Mouse (Mus musculus) embryonic facial prominence, embryonic 13.5 days (tissue): ENCODE data around the gene Irf2. TPM values are rescaled to one million over a fixed set of nuclear protein-coding genes. Genes with fewer than 3 reads are reported as not detected.
A peak's percentile ranks its signal among the peaks of the same experiment; 100 is the strongest.

Source experiments
- ATAC-seq: fragments of 200-750 bp; cut with Nextera tagmentation; 2 replicates; pipeline ENCODE4 v1.8.0; 2017; ENCODE audit warnings: low read depth; ENCODE audit not compliant: insufficient number of reproducible peaks, insufficient read depth, low FRiP score, low TSS enrichment
- H3K27ac ChIP-seq: fragments of 300-500 bp; sonication (generic); 2 replicates; pipeline ENCODE4 v1.5.1; 2015; ENCODE audit warnings: moderate library complexity, mild to moderate bottlenecking, inconsistent platforms
- H3K27me3 ChIP-seq: fragments of 300-500 bp; sonication (generic); 2 replicates; pipeline ENCODE4 v1.6.1; 2015; ENCODE audit warnings: mild to moderate bottlenecking, inconsistent platforms
- H3K36me3 ChIP-seq: fragments of 300-500 bp; sonication (generic); 2 replicates; pipeline ENCODE4 v1.6.1; 2015; ENCODE audit warnings: mild to moderate bottlenecking, inconsistent platforms
- H3K4me1 ChIP-seq: fragments of 300-500 bp; sonication (generic); 2 replicates; pipeline ENCODE4 v1.6.1; 2015; ENCODE audit warnings: inconsistent platforms
- H3K4me2 ChIP-seq: fragments of 300-500 bp; sonication (generic); 2 replicates; pipeline ENCODE4 v1.6.1; 2015; ENCODE audit warnings: moderate library complexity, mild to moderate bottlenecking, inconsistent platforms
- H3K4me3 ChIP-seq: fragments of 300-500 bp; sonication (generic); 2 replicates; pipeline ENCODE4 v1.5.1; 2015; ENCODE audit warnings: mild to moderate bottlenecking, inconsistent platforms
- H3K9ac ChIP-seq: fragments of 300-500 bp; sonication (generic); 2 replicates; pipeline ENCODE4 v1.6.1; 2015; ENCODE audit warnings: mild to moderate bottlenecking, inconsistent platforms
- H3K9me3 ChIP-seq: fragments of 300-500 bp; sonication (generic); 2 replicates; pipeline ENCODE4 v1.6.1; 2016; ENCODE audit warnings: inconsistent platforms
- WGBS: fragments of 180-500 bp; shearing (Covaris S2); methylation state at CpG from one replicate; pipeline ENCODE4 v1.1.7; 2015; ENCODE audit warnings: mixed read lengths; 5-methylcytosine and 5-hydroxymethylcytosine counted together
- polyA plus RNA-seq: library from polyadenylated mRNA; unstranded; fragments of >200 nt; fragmentation: Nextera tagmentation; extraction: Ambion mirVana; gene quantifications from 2 replicates; pipeline ENCODE4 v1.2.1, GENCODE M21; 2015

Irf2 gene
- polyA plus RNA-seq, 1 experiment from 2014 or later, result 30.0 TPM

DNA sequence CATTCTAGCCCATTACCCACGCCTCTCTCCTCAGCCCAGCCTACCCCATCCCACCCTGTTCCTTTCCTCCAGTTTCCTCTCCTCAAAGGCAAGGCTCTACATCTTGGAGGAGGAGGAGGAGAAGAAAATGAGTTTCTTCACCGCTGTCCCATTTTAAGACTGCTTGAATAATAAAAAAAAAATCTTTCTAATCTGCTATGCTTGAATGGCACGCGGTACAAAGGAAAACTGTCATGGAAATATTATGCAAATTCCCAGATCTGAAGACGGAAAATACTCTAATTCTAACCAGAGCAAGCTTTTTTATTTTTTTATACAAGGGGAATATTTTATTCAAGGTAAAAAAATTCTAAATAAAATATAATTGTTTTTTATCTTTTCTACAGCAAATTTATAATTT lies 107.4 kb downstream of the Irf2 start:
- ATAC-seq, result no peak
- no peaks in the 10 kb centered on the region for H3K27me3 ChIP-seq
- 82% methylated on average over 5 of the region's 5 CpGs for WGBS

DNA sequence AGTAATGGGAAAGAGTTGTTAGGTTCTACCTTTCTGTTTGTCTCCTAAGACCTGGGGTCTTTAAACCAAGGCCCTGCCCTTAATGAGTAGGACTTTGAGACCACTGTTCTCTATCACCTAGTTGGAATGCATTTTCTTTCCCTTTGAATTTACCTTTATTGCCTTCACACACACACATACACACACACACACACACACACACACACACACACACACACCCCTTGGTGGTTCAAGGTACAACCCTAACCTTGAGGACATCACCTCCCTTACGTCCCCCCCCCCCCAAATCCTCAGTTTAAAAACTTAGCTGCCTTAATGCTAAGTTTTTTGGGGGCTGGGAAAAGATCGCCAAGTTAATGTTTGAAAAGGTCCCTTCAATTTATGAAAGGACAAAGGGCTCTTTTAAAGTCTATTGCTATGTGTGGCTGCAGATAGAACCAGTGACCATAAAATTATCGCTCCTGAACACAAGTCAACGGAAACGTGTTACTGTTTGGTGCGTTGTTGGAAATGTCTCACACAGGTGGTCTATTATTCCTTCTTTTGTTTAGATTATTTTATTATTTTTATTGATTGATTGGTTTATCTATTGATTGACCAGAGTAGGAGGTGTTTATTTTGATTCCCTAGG lies 108.6 kb downstream of the Irf2 start:
- H3K9ac ChIP-seq, result no peak overlapping the region
- H3K4me1 ChIP-seq, result peaks cover 8% of the 10 kb centered on the region; the same call in 1 of the 2 replicates
- H3K27ac ChIP-seq, result no peak overlapping the region
- H3K27me3 ChIP-seq, result no peaks in the 10 kb centered on the region
- peaks cover 28% of the 10 kb centered on the region for H3K36me3 ChIP-seq
- no peak for ATAC-seq
- H3K9me3 ChIP-seq, result no peaks in the 10 kb centered on the region
- H3K4me2 ChIP-seq, result no peak overlapping the region
- H3K4me3 ChIP-seq, result no peak overlapping the region
- WGBS, result 90% methylated on average over 6 of the region's 6 CpGs

More for the DNA sequence above, 107.4 kb downstream of the Irf2 start:
- Histone ChIP-seq H3K4me2 (no peak overlapping the region), H3K27ac (no peak overlapping the region), H3K9me3 (no peaks in the 10 kb centered on the region), H3K4me1 (peaks cover 5% of the 10 kb centered on the region; the same call in 1 of the 2 replicates), H3K4me3 (no peak overlapping the region), H3K36me3 (peaks cover 28% of the 10 kb centered on the region), H3K9ac (no peak overlapping the region)

- no peaks in the 10 kb centered on the region for H3K27me3 ChIP-seq
- no peak overlapping the region for H3K9ac ChIP-seq
- H3K36me3 ChIP-seq, result peaks cover 26% of the 10 kb centered on the region
- 66% methylated on average over 6 of the region's 6 CpGs for WGBS
- H3K9me3 ChIP-seq, result no peaks in the 10 kb centered on the region
- no peak for ATAC-seq
- no peak overlapping the region for H3K4me2 ChIP-seq
- no peak overlapping the region for H3K4me3 ChIP-seq
- no peak overlapping the region for H3K27ac ChIP-seq
- H3K4me1 ChIP-seq, result peaks cover 8% of the 10 kb centered on the region; the same call in 1 of the 2 replicates
Observed at GRCm38 (mm10) chr8:46848931-46849330, 109.4 kb downstream of the Irf2 start.

GRCm38 (mm10) chr8:46849458-46849857 lies 109.9 kb downstream of the Irf2 start:
- Histone ChIP-seq H3K36me3 (peaks cover 22% of the 10 kb centered on the region), H3K27me3 (no peaks in the 10 kb centered on the region), H3K9ac (no peak overlapping the region), H3K4me1 (peaks cover 8% of the 10 kb centered on the region; the same call in 1 of the 2 replicates), H3K9me3 (no peaks in the 10 kb centered on the region), H3K4me3 (no peak overlapping the region), H3K4me2 (no peak overlapping the region), H3K27ac (no peak overlapping the region)
- no peak for ATAC-seq
- WGBS, result 25% methylated on average over 2 of the region's 2 CpGs

- ATAC-seq, result no peak
- Histone ChIP-seq H3K9me3 (no peaks in the 10 kb centered on the region), H3K4me3 (no peak overlapping the region), H3K4me1 (peaks cover 8% of the 10 kb centered on the region; the same call in 1 of the 2 replicates), H3K27ac (no peak overlapping the region), H3K4me2 (no peak overlapping the region), H3K36me3 (peaks cover 21% of the 10 kb centered on the region), H3K27me3 (no peaks in the 10 kb centered on the region), H3K9ac (no peak overlapping the region)
- WGBS, result 82% methylated on average over 6 of the region's 6 CpGs
Observed at GRCm38 (mm10) chr8:46850258-46850897, 110.8 kb downstream of the Irf2 start.

GRCm38 (mm10) chr8:46851560-46851959 lies 112.0 kb downstream of the Irf2 start:
- Histone ChIP-seq H3K9me3 (no peaks in the 10 kb centered on the region), H3K4me1 (peaks cover 8% of the 10 kb centered on the region; the same call in 1 of the 2 replicates), H3K27ac (no peak overlapping the region), H3K27me3 (no peaks in the 10 kb centered on the region), H3K36me3 (peaks cover 9% of the 10 kb centered on the region), H3K9ac (no peak overlapping the region), H3K4me2 (no peak overlapping the region), H3K4me3 (no peak overlapping the region)
- ATAC-seq, result no peak
- WGBS, result 88% methylated on average over 4 of the region's 4 CpGs

DNA sequence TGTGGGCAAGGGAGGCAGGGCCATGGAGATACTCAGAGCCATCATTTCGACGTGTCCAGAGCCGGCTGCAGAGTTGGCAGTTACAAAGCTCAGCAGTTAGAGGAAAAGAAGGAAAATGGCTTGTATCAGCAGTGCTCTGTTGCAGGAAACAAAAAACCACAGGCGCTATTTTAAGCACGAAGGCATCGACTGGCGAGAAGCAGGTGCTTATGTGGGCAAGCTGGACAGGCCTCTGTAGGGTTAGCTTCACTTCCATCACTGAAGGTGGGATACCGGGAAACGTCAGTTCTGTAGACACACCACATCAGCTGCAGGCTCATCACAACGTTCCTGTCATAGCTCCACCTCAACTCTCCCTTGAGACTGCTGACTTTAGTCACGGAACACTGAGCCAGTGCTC lies 112.8 kb downstream of the Irf2 start:
- 66% methylated on average over 11 of the region's 11 CpGs for WGBS

DNA sequence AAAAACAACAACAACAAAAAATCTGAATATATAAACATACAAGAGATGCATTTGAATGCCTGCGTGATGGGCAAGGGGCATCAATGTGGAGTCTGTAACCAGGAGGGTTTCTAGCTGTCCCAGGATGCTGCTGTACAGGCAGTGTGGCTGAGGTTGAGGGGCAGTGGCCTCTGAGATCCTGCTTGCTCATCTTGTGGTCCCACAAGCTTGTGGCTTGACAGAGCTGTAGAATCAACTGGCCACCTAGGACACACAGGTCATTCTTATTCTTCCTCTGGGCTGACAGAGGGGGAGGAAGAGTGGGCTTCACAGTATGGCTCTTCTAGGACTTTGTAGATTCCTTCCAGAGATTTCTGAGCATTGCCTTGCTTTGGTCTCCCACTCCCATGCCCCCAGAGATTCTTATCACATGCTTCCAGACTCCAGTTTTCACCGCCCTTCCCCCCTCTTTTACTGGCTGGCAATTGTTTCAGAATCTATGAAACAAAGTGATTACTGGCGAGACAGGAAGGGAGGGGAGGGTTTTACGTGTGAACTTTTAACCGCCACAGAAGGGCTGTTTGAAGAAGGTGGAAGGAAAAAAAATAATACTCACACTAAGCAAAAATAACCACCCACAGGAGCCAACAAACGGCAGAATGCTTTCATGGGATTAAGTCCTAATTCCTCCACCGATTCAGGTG lies 119.8 kb downstream of the Irf2 start:
- 45% methylated on average over 7 of the region's 7 CpGs for WGBS
- H3K27ac ChIP-seq, result 0 out of 2 replicates have a peak overlapping the region, but pooled peaks have one; percentile 18
- H3K4me2 ChIP-seq, result no peak overlapping the region
- H3K36me3 ChIP-seq, result no peaks in the 10 kb centered on the region
- peaks cover 5% of the 10 kb centered on the region for H3K4me1 ChIP-seq
- no peaks in the 10 kb centered on the region for H3K9me3 ChIP-seq
- no peak for ATAC-seq
- no peaks in the 10 kb centered on the region for H3K27me3 ChIP-seq
- H3K9ac ChIP-seq, result no peak overlapping the region
- H3K4me3 ChIP-seq, result no peak overlapping the region

More for the DNA sequence above, 112.8 kb downstream of the Irf2 start:
- H3K4me2 ChIP-seq, result no peak overlapping the region
- peaks cover 7% of the 10 kb centered on the region; the same call in 1 of the 2 replicates for H3K36me3 ChIP-seq
- H3K9me3 ChIP-seq, result no peaks in the 10 kb centered on the region
- H3K27ac ChIP-seq, result no peak overlapping the region
- ATAC-seq, result no peak
- no peaks in the 10 kb centered on the region for H3K27me3 ChIP-seq
- no peak overlapping the region for H3K4me3 ChIP-seq
- no peak overlapping the region for H3K9ac ChIP-seq
- peaks cover 8% of the 10 kb centered on the region; the same call in 1 of the 2 replicates for H3K4me1 ChIP-seq

DNA sequence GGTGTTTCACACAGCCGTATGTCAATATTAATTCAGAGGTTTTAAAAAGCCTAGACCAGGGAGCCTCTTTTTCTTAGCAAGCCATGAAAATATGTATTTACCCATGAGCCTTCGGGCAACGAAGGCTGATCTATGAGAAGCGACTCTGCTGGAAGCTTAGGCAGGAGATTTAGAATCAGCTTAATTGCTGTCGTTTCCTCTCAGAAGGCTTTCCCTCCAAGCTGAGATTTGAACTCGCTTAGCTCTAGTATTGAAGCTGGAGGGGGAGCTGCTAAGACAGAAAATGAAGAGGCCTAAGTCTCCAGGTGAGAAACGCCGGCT lies 120.3 kb downstream of the Irf2 start:
- H3K4me1 ChIP-seq, result peaks cover 5% of the 10 kb centered on the region
- no peak overlapping the region for H3K4me3 ChIP-seq
- H3K36me3 ChIP-seq, result no peaks in the 10 kb centered on the region
- H3K9ac ChIP-seq, result no peak overlapping the region
- 55% methylated on average over 8 of the region's 8 CpGs for WGBS
- H3K4me2 ChIP-seq, result no peak overlapping the region
- ATAC-seq, result no peak
- H3K27ac ChIP-seq, result no peak overlapping the region
- no peaks in the 10 kb centered on the region for H3K9me3 ChIP-seq
- no peaks in the 10 kb centered on the region for H3K27me3 ChIP-seq

GRCm38 (mm10) chr8:46862508-46862907 lies 123.0 kb downstream of the Irf2 start:
- ATAC-seq, result no peak
- Histone ChIP-seq H3K36me3 (no peaks in the 10 kb centered on the region), H3K9ac (no peak overlapping the region), H3K4me3 (no peak overlapping the region), H3K4me1 (peaks cover 5% of the 10 kb centered on the region), H3K27ac (no peak overlapping the region), H3K27me3 (no peaks in the 10 kb centered on the region), H3K4me2 (no peak overlapping the region), H3K9me3 (no peaks in the 10 kb centered on the region)
- WGBS, result 83% methylated on average over 5 of the region's 5 CpGs

DNA sequence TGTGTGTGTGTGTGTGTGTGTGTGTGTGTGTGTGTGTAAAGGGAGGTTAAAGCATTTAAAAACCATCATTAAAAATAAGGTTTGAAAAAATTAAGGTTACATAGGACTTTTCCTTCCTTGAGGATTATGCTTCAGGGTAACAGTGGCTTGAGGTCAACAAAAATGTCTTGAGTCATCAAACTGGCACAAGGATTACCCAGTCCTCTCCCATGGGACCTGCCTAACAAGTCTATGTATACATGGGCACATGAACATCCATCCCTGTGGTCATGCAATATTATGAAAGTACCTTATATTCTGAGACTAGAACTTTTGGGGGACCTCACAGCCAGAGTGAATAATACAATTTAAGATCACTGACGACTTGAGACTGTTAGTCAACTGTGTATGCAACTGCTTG lies 125.9 kb downstream of the Irf2 start:
- H3K27me3 ChIP-seq, result no peaks in the 10 kb centered on the region
- no peak overlapping the region for H3K9ac ChIP-seq
- H3K4me3 ChIP-seq, result no peak overlapping the region
- no peaks in the 10 kb centered on the region for H3K36me3 ChIP-seq
- 75% methylated on average over 1 of the region's 1 CpGs for WGBS
- ATAC-seq, result no peak
- H3K9me3 ChIP-seq, result no peaks in the 10 kb centered on the region
- no peak overlapping the region for H3K27ac ChIP-seq
- no peak overlapping the region for H3K4me2 ChIP-seq
- H3K4me1 ChIP-seq, result peaks cover 13% of the 10 kb centered on the region

DNA sequence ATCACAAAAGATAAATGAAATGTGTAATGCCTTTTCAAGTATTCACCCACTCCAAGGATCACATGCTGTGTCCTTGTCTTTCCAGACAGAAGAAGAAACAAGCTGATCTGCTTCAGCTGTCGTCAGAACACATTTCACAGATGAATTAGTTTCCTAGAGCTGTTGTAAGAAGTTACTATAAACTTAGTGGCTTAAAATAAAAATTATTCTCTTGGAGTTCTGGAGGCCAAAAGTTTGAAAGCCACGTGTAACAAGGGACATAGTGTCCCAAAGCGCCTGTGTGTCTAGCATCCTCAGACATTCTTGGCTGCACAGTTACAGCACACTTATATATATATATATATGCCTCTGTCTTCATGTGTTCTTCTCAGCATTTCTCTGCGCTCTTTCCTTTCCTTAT lies 127.9 kb downstream of the Irf2 start:
- Histone ChIP-seq H3K36me3 (no peaks in the 10 kb centered on the region), H3K9ac (no peak overlapping the region), H3K4me2 (no peak overlapping the region), H3K4me1 (peaks cover 13% of the 10 kb centered on the region), H3K9me3 (no peaks in the 10 kb centered on the region), H3K27ac (no peak overlapping the region), H3K4me3 (no peak overlapping the region), H3K27me3 (no peaks in the 10 kb centered on the region)
- WGBS, result 60% methylated on average over 4 of the region's 4 CpGs
- no peak for ATAC-seq
